Mouse (Mus musculus) liver, adult 2 months (tissue): ENCODE results near the gene Tmem156. TPM values are rescaled to one million over a fixed set of nuclear protein-coding genes. Genes with fewer than 3 reads are reported as not detected.

Experiments
- DNase-seq: peaks from one replicate; pipeline ENCODE4 v3.0.0-alpha.2; 2011; ENCODE audit warnings: low read depth, low spot score; ENCODE audit errors: extremely low read depth
- H3K27ac ChIP-seq: fragments of 200-500 bp; replicated peaks from 2 replicates; pipeline ENCODE4 v1.5.1; 2012; ENCODE audit warnings: low read depth, mild to moderate bottlenecking, control low read depth, inconsistent platforms, low read length; ENCODE audit not compliant: insufficient read depth
- H3K27me3 ChIP-seq: fragments of 200-500 bp; 2 replicates; pipeline ENCODE4 v1.6.1; 2012; ENCODE audit warnings: mild to moderate bottlenecking, moderate library complexity, low read length, inconsistent platforms; ENCODE audit not compliant: control insufficient read depth, insufficient read depth
- H3K36me3 ChIP-seq: fragments of 200-500 bp; 2 replicates; pipeline ENCODE4 v1.6.1; 2012; ENCODE audit warnings: low read length, inconsistent platforms; ENCODE audit not compliant: control insufficient read depth, insufficient read depth
- H3K4me1 ChIP-seq: fragments of 200-500 bp; 2 replicates; pipeline ENCODE4 v1.6.1; 2011; ENCODE audit warnings: low read length; ENCODE audit not compliant: control insufficient read depth, insufficient read depth
- H3K4me3 ChIP-seq: fragments of 200-500 bp; 2 replicates; pipeline ENCODE4 v1.5.1; 2011; ENCODE audit warnings: low read depth, mild to moderate bottlenecking, control low read depth, low read length, moderate library complexity; ENCODE audit not compliant: insufficient read depth
- H3K79me2 ChIP-seq: fragments of 200-500 bp; 2 replicates; pipeline ENCODE4 v1.6.1; 2012; ENCODE audit warnings: inconsistent platforms, mild to moderate bottlenecking, low read length, moderate library complexity; ENCODE audit not compliant: control insufficient read depth, insufficient read depth
- H3K9ac ChIP-seq: fragments of 200-500 bp; 2 replicates; pipeline ENCODE4 v1.6.1; 2012; ENCODE audit warnings: low read depth, mild to moderate bottlenecking, control low read depth, inconsistent platforms, low read length
- CTCF ChIP-seq: fragments of 200-500 bp; IDR thresholded peaks from 2 replicates; pipeline ENCODE4 v1.5.1; 2011; ENCODE audit warnings: low read depth, low read length, control low read depth
- POLR2A ChIP-seq: fragments of 200-500 bp; IDR thresholded peaks from 2 replicates; pipeline ENCODE4 v1.6.1; 2011; ENCODE audit warnings: low read length, control low read depth; ENCODE audit not compliant: insufficient read depth; ENCODE audit errors: extremely low read depth
- WGBS: fragments of 180-500 bp; shearing (Covaris S2); methylation state at CpG from one replicate; pipeline ENCODE4 v1.1.7; 2018; 5-methylcytosine and 5-hydroxymethylcytosine counted together
- polyA plus RNA-seq: library from polyadenylated mRNA; depleted of rRNA; stranded (reverse); fragments of >200 nt; gene quantifications from 2 replicates; pipeline ENCODE4 v1.2.3, GENCODE M21; 2012
- total RNA-seq: library from RNA; depleted of rRNA; stranded (reverse); fragments of >200 nt; gene quantifications from 2 replicates; pipeline ENCODE4 v1.2.3, GENCODE M21; 2014

The Tmem156 gene
- total and polyA plus RNA-seq, 2 experiments, result 0.65 TPM; not detected in 1

DNA sequence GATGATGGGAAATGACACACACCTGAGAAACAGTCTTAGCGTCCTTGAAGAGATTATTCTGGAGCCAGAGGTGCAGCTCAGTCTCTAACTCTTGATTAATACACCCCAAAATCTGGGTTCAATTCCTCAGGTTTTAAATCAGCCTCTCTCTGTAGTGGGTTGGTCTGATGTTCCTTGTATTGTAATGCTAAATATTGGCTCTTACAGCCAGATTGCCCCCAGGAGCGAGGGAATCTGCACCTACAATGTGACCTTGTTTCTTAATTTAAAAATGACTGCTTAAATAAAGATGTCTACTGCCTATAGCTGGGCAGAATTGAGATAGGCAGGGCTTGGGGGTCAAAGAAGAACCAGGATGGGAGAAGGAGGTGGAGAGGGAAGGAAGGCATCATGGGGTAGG, 32.1 kb downstream of the Tmem156 start:
- H3K36me3 ChIP-seq, result no peaks in the 10 kb centered on the region
- H3K79me2 ChIP-seq, result no peaks in the 10 kb centered on the region
- H3K27me3 ChIP-seq, result no peaks in the 10 kb centered on the region
- H3K4me3 ChIP-seq, result no peak overlapping the region
- no peak for DNase-seq
- no peak overlapping the region for H3K9ac ChIP-seq
- WGBS, result 79% methylated on average over 2 of the region's 2 CpGs
- H3K27ac ChIP-seq, result no peak overlapping the region
- no peaks in the 10 kb centered on the region for H3K4me1 ChIP-seq
- TF ChIP-seq CTCF (no peak), POLR2A (no peak)

DNA sequence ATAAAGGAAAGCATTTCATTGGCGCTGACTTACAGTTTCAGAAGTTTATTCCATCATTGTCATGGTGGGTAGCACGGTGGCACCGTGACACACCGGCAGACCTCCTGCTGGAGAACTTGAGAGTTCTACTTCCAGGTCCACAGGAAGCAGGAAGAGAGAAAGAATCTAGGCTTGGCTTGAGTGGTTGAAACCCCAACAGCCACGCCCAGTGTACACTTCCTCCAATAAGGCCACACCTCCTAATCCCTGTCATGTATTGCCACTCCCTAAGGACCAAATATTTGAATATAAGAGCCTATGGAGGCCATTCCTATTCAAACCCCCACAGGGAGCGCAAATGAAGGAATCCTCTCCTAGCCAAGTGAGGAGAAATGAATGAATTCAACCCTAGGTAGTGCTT, 34.3 kb downstream of the Tmem156 start:
- Histone ChIP-seq H3K27me3 (no peaks in the 10 kb centered on the region), H3K4me1 (no peaks in the 10 kb centered on the region), H3K9ac (no peak overlapping the region), H3K27ac (no peak overlapping the region), H3K36me3 (no peaks in the 10 kb centered on the region), H3K79me2 (no peaks in the 10 kb centered on the region), H3K4me3 (no peak overlapping the region)
- TF ChIP-seq POLR2A (no peak), CTCF (no peak)
- 99% methylated on average over 6 of the region's 6 CpGs for WGBS
- DNase-seq, result no peak

GRCm38 (mm10) chr5:65051513-65051912, 40.4 kb downstream of the Tmem156 start:
- TF ChIP-seq CTCF, result no peak
- TF ChIP-seq POLR2A, result no peak
- no peak overlapping the region for H3K9ac ChIP-seq
- H3K4me3 ChIP-seq, result peak overlapping the region; percentile 36; the same call in 1 of the 2 replicates
- no peaks in the 10 kb centered on the region for H3K36me3 ChIP-seq
- 51% methylated on average over 3 of the region's 3 CpGs for WGBS
- H3K79me2 ChIP-seq, result no peaks in the 10 kb centered on the region
- no peaks in the 10 kb centered on the region for H3K4me1 ChIP-seq
- no peak for DNase-seq
- no peak overlapping the region for H3K27ac ChIP-seq
- no peaks in the 10 kb centered on the region for H3K27me3 ChIP-seq

- TF ChIP-seq CTCF (no peak), POLR2A (no peak)
- Histone ChIP-seq H3K79me2 (no peaks in the 10 kb centered on the region), H3K36me3 (no peaks in the 10 kb centered on the region), H3K27me3 (no peaks in the 10 kb centered on the region), H3K4me1 (peaks cover 3% of the 10 kb centered on the region; the same call in 1 of the 2 replicates), H3K4me3 (no peak overlapping the region), H3K9ac (no peak overlapping the region), H3K27ac (no peak overlapping the region)
- no peak for DNase-seq
- WGBS, result 96% methylated on average over 5 of the region's 5 CpGs
Measured at GRCm38 (mm10) chr5:65049880-65050279, 42.1 kb downstream of the Tmem156 start.

DNA sequence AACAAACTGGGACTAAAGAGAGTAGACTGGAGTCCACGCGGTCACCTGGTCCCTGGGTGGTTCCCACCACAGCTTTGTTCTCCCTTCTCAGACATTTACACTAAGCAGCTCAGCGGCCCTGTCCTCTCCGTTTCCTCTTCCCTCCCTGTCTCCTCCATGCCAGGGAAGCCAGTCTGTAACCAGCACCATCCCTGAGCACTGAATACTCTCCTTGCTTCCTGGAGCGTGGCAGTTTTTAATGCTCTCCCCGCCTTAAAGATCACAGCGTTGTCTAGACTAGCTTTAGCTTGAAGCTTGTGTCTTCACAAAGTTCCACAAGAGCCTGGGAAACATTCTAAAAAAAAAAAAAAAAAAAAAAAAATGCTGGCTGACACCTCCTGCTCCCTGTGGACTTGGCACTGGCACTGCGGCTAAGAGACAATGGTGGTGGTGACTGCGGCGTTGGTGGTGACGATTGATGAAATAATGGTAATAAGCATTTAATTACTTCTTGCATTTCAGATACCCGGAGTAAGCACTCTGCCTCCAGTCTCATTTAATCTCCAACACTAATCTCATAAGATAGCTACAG, 44.6 kb downstream of the Tmem156 start:
- peaks cover 3% of the 10 kb centered on the region; the same call in 1 of the 2 replicates for H3K4me1 ChIP-seq

GRCm38 (mm10) chr5:65046442-65047284, 45.3 kb downstream of the Tmem156 start:
- H3K27me3 ChIP-seq, result no peaks in the 10 kb centered on the region
- no peaks in the 10 kb centered on the region for H3K36me3 ChIP-seq
- no peak overlapping the region for H3K9ac ChIP-seq
- no peaks in the 10 kb centered on the region for H3K79me2 ChIP-seq
- peak overlapping the region; percentile 26 for H3K27ac ChIP-seq
- H3K4me3 ChIP-seq, result no peak overlapping the region
- peak; percentile 91 for DNase-seq
- TF ChIP-seq POLR2A, result no peak
- TF ChIP-seq CTCF, result no peak
- H3K4me1 ChIP-seq, result peaks cover 3% of the 10 kb centered on the region; the same call in 1 of the 2 replicates
- WGBS, result 41% methylated on average over 12 of the region's 12 CpGs

More for the DNA sequence above, 44.6 kb downstream of the Tmem156 start:
- TF ChIP-seq POLR2A, result no peak
- TF ChIP-seq CTCF, result no peak
- no peak overlapping the region for H3K4me3 ChIP-seq
- no peaks in the 10 kb centered on the region for H3K36me3 ChIP-seq
- H3K27me3 ChIP-seq, result no peaks in the 10 kb centered on the region
- WGBS, result 63% methylated on average over 12 of the region's 12 CpGs
- peak overlapping the region; percentile 11 for H3K27ac ChIP-seq
- no peaks in the 10 kb centered on the region for H3K79me2 ChIP-seq
- H3K9ac ChIP-seq, result no peak overlapping the region
- peak; percentile 69 for DNase-seq
